Mouse (Mus musculus) embryonic fibroblast, embryonic 13.5 days (primary cell): ENCODE results near the gene Ddit4.

Experiments
- CTCF ChIP-seq: IDR thresholded peaks from 2 replicates; pipeline ENCODE4 v1.5.1; 2011; ENCODE audit warnings: mild to moderate bottlenecking, control low read depth, low read length, moderate library complexity, borderline replicate concordance; ENCODE audit not compliant: insufficient read depth
- POLR2A ChIP-seq: IDR thresholded peaks from 2 replicates; pipeline ENCODE4 v1.6.1; 2011; ENCODE audit warnings: low read depth, mild to moderate bottlenecking, control low read depth, low read length, moderate library complexity

DNA sequence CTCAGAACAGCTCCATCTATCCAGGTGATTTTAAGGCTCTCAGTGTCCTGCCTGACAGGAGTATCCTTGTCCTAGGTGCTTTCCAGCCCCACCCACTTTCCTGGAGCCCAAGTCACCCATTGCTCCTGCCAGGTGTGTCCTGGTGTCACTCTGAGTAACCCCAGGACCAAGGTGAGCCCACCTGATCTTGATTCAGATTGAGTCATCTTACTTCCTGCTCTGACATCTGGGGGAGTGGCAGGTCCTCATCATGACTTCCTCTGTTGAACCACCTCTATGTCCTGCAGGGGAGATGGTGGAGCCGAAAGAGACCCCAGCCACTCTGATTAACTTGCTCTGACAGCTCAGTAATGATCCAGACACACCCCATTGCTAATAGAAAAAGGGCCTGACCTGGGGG, 12.6 kb downstream of the Ddit4 start:
- no peak for TF ChIP-seq CTCF
- no peak for TF ChIP-seq POLR2A
